Mouse (Mus musculus): Measurements from ENCODE around the gene Srrm1. TPM values are rescaled to one million over a fixed set of nuclear protein-coding genes. Genes with fewer than 3 reads are reported as not detected.
A peak's percentile ranks its signal among the peaks of the same experiment; 100 is the strongest.
"Not testable (repeated sequence)": the region's sequence is repeated elsewhere in the genome, so short reads cannot be mapped to it uniquely, and the experiment has no call there.

Srrm1 gene
- polyA plus RNA-seq, 1 experiment from 2014 or later: 108 TPM

DNA sequence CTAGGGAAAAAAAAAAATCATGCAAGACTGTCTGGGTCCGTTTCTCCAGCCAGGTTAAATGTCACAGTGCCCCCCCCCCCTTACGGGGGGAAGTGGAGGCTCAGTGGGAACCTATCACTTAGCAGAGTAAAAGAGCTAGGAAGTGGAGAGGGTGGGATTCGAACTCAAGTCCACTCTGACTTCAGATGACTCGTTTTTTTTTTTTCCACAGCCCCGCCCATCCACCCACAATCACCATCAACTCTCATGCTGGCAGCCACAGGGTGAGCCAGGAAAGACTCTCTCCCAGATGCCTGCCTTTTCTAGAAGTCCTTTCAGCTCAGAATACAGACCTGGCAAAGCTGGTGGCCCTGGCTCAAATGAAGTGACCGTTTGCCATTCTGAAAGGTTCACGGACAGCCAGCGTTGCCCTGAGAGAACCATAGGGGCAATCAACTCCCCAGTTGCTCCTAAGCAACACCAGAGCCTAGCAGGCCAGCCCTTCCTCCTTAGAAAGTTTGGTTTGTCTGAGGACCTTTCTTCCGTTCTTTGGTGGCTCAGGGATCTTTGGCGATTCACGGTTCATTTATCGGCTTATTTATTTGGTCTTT lies 67.0 kb downstream of the Srrm1 start:
- H3K9ac ChIP-seq (ENCODE audit: low read length): peak overlapping the region; percentile 50; the same call in 1 of the 2 replicates
- no peaks in the 10 kb centered on the region for H3K9me3 ChIP-seq (ENCODE audit: control insufficient read depth, low read length)
- DNase-seq (ENCODE audit: low spot score): no peak

DNA sequence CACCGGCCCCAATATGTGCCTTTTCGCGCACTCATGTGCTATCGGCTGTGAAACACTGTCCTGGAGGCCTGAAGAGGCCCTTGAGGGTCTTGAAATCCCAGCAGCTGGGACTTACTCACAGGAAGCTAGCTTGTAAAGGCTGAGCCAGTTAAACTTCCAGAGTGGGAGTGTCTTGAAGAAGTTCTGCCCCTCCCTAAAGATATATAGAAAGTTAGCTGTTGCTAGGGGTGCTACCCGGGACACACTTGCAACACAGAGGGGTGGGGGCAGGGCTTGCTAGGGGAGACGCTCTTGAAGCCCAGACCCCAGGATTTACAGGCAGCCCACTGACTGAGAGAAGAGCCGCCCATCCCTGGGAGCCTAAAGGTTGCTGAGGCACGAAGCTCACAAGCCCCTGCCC lies 67.7 kb downstream of the Srrm1 start:
- TF ChIP-seq CTCF (IDR thresholded peaks at IDR 0.05; ENCODE audit: low read depth) (no peak), EP300 (optimal IDR thresholded peaks at IDR 0.05) (no peak)
- peaks cover 11% of the 10 kb centered on the region; the same call in 1 of the 2 replicates for H3K4me1 ChIP-seq (replicated peaks; ENCODE audit: control insufficient read depth, insufficient read depth)
- WGBS: 49% methylated on average over 8 of the region's 8 CpGs

More for the DNA sequence above, 67.0 kb downstream of the Srrm1 start:
- TF ChIP-seq CTCF (IDR thresholded peaks at IDR 0.05; ENCODE audit: low read depth) (no peak), EP300 (optimal IDR thresholded peaks at IDR 0.05) (no peak)
- WGBS: 63% methylated on average over 12 of the region's 12 CpGs
- ATAC-seq (ENCODE audit: low FRiP score, low TSS enrichment): no peak
- peak overlapping the region; percentile 89 for H3K27ac ChIP-seq (replicated peaks)
- peaks cover 11% of the 10 kb centered on the region; the same call in 1 of the 2 replicates for H3K4me1 ChIP-seq (replicated peaks; ENCODE audit: control insufficient read depth, insufficient read depth)
- H3K36me3 ChIP-seq (ENCODE audit: control insufficient read depth, insufficient read depth, low read length): no peaks in the 10 kb centered on the region
- H3K27me3 ChIP-seq (ENCODE audit: control insufficient read depth, insufficient read depth, low read length): no peaks in the 10 kb centered on the region
- no peak overlapping the region for H3K4me3 ChIP-seq (ENCODE audit: low read depth, low read length)
- peak overlapping the region; percentile 30; the same call in 1 of the 2 replicates for H3K4me2 ChIP-seq (replicated peaks; ENCODE audit: low read depth)

DNA sequence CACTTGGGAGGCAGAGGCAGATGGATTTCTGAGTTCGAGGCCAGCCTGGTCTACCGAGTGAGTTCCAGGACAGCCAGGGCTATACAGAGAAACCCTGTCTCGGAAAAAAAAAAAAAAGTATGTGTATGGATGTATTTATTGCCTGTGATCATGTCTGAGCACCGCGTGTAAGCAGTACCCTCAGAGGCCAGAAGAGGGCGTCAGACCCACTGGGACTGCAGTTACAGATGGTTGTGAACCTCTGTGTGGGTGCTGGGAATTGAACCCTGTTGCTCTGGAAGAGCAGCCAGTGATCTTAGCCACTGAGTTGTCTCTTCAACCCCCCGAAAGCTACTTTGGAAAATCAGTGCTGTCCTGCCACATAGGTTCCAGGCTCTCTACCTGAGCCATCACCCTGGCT lies 69.2 kb downstream of the Srrm1 start:
- no peak for ATAC-seq (ENCODE audit: low FRiP score, low TSS enrichment)
- TF ChIP-seq EP300 (optimal IDR thresholded peaks at IDR 0.05) (no peak), CTCF (IDR thresholded peaks at IDR 0.05; ENCODE audit: low read depth) (peak; percentile 41)
- Histone ChIP-seq H3K27me3 (ENCODE audit: control insufficient read depth, insufficient read depth, low read length) (no peaks in the 10 kb centered on the region), H3K4me3 (ENCODE audit: low read depth, low read length) (no peak overlapping the region), H3K9me3 (ENCODE audit: control insufficient read depth, low read length) (no peaks in the 10 kb centered on the region), H3K27ac (replicated peaks) (no peak overlapping the region), H3K4me1 (replicated peaks; ENCODE audit: control insufficient read depth, insufficient read depth) (peaks cover 11% of the 10 kb centered on the region; the same call in 1 of the 2 replicates), H3K4me2 (replicated peaks; ENCODE audit: low read depth) (no peak overlapping the region), H3K9ac (ENCODE audit: low read length) (no peak overlapping the region), H3K36me3 (ENCODE audit: control insufficient read depth, insufficient read depth, low read length) (no peaks in the 10 kb centered on the region)
- 92% methylated on average over 7 of the region's 7 CpGs for WGBS
- DNase-seq (ENCODE audit: low spot score): no peak

More for the DNA sequence above, 67.7 kb downstream of the Srrm1 start:
- no peak overlapping the region for H3K4me3 ChIP-seq (ENCODE audit: low read depth, low read length)
- peak overlapping the region; percentile 89; the same call in 1 of the 2 replicates for H3K27ac ChIP-seq (replicated peaks)
- no peaks in the 10 kb centered on the region for H3K9me3 ChIP-seq (ENCODE audit: control insufficient read depth, low read length)
- no peak overlapping the region for H3K9ac ChIP-seq (ENCODE audit: low read length)
- H3K36me3 ChIP-seq (ENCODE audit: control insufficient read depth, insufficient read depth, low read length): no peaks in the 10 kb centered on the region
- peak; percentile 62 for DNase-seq (ENCODE audit: low spot score)
- H3K4me2 ChIP-seq (replicated peaks; ENCODE audit: low read depth): no peak overlapping the region
- H3K27me3 ChIP-seq (ENCODE audit: control insufficient read depth, insufficient read depth, low read length): no peaks in the 10 kb centered on the region
- peak; percentile 67 for ATAC-seq (ENCODE audit: low FRiP score, low TSS enrichment)

DNA sequence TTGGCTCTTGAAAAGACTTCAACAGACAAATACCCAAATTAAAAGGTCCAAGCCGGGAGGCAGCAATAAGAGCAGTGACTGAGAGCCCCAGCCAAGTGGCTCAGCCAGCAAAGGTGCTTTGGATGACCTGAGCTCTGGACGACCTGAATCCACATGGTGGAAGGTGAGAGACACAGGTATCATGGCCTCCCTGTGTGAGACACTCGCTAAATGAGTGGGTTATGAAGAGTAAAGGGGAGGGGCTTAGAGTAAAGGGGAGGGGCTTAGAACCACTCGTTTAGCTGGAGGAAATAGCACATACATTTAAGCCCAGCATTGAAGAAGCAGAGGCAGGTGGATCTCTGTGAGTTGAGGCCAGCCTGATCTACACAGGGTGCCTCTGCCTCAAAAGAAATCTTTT lies 69.7 kb downstream of the Srrm1 start:
- Histone ChIP-seq H3K4me1 (replicated peaks; ENCODE audit: control insufficient read depth, insufficient read depth) (peaks cover 11% of the 10 kb centered on the region; the same call in 1 of the 2 replicates), H3K27me3 (ENCODE audit: control insufficient read depth, insufficient read depth, low read length) (no peaks in the 10 kb centered on the region), H3K4me3 (ENCODE audit: low read depth, low read length) (no peak overlapping the region), H3K4me2 (replicated peaks; ENCODE audit: low read depth) (no peak overlapping the region), H3K9me3 (ENCODE audit: control insufficient read depth, low read length) (no peaks in the 10 kb centered on the region), H3K36me3 (ENCODE audit: control insufficient read depth, insufficient read depth, low read length) (no peaks in the 10 kb centered on the region), H3K27ac (replicated peaks) (no peak overlapping the region), H3K9ac (ENCODE audit: low read length) (no peak overlapping the region)
- no peak for TF ChIP-seq EP300 (optimal IDR thresholded peaks at IDR 0.05)
- TF ChIP-seq CTCF (IDR thresholded peaks at IDR 0.05; ENCODE audit: low read depth): no peak
- 59% methylated on average over 4 of the region's 4 CpGs for WGBS
- ATAC-seq (ENCODE audit: low FRiP score, low TSS enrichment) (no peak), DNase-seq (ENCODE audit: low spot score) (no peak)

DNA sequence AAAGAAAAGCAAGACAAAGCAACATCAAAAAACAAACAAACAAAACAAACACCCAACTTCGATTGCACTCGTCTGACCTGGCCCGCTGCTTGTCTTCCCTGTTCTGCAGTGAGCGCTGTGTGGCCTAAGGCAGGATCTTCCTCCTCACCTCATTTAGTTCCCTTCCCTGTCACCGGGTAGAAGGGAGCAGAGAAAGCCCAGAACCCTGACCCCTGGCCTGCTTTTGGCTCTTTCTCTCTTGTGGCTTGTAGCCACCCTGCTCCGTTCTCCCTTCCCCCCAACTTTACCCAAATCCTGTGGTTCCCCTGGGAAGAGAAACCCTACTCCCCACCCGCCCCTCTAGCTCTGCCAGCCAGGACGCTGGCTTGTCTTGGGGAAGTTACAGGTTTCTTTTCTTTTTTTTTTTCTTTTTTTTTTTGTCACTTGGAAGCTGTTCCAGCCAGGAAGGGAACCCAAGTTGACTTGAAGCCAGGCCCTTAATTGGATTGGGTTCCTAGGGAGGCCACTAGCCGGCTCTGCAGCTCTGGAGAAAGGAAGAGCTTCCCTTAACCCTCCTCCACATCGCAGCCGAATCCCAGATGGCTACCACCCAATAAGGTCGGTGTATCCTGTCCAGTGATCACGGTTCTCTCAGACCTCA lies 70.3 kb downstream of the Srrm1 start:
- no peaks in the 10 kb centered on the region for H3K9me3 ChIP-seq (ENCODE audit: control insufficient read depth, low read length)
- 43% methylated on average over 13 of the region's 13 CpGs for WGBS
- H3K4me2 ChIP-seq (replicated peaks; ENCODE audit: low read depth): no peak overlapping the region
- TF ChIP-seq CTCF (IDR thresholded peaks at IDR 0.05; ENCODE audit: low read depth) (no peak), EP300 (optimal IDR thresholded peaks at IDR 0.05) (no peak)
- peaks cover 11% of the 10 kb centered on the region; the same call in 1 of the 2 replicates for H3K4me1 ChIP-seq (replicated peaks; ENCODE audit: control insufficient read depth, insufficient read depth)
- ATAC-seq (ENCODE audit: low FRiP score, low TSS enrichment) (no peak), DNase-seq (ENCODE audit: low spot score) (no peak)
- H3K4me3 ChIP-seq (ENCODE audit: low read depth, low read length): no peak overlapping the region
- H3K27ac ChIP-seq (replicated peaks): no peak overlapping the region
- H3K36me3 ChIP-seq (ENCODE audit: control insufficient read depth, insufficient read depth, low read length): no peaks in the 10 kb centered on the region
- no peak overlapping the region for H3K9ac ChIP-seq (ENCODE audit: low read length)
- H3K27me3 ChIP-seq (ENCODE audit: control insufficient read depth, insufficient read depth, low read length): no peaks in the 10 kb centered on the region

DNA sequence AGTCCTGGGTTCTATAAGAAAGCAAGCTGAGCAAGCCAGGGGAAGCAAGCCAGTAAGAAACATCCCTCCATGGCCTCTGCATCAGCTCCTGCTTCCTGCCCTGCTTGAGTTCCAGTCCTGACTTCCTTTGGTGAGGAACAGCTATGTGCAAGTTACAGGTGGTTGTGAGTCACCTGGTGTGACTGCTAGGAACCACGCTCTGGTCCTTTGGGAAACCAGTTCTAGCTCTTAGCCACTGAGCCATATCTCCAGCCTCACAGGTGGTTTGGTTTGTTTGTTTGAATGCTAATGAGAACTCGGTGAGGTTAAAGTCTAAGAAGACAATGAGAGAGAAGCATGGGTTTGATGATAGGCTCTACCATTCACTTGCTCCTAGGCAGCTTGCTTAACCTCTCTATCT lies 73.1 kb downstream of the Srrm1 start:
- not testable (repeated sequence) for H3K4me3 ChIP-seq (ENCODE audit: low read depth, low read length); DNase-seq (ENCODE audit: low spot score); H3K27me3 ChIP-seq (ENCODE audit: control insufficient read depth, insufficient read depth, low read length); H3K9me3 ChIP-seq (ENCODE audit: control insufficient read depth, low read length); H3K9ac ChIP-seq (ENCODE audit: low read length); H3K36me3 ChIP-seq (ENCODE audit: control insufficient read depth, insufficient read depth, low read length); H3K4me2 ChIP-seq (replicated peaks; ENCODE audit: low read depth); H3K4me1 ChIP-seq (replicated peaks; ENCODE audit: control insufficient read depth, insufficient read depth); H3K27ac ChIP-seq (replicated peaks)
- 43% methylated on average over 2 of the region's 2 CpGs for WGBS
- ATAC-seq (ENCODE audit: low FRiP score, low TSS enrichment): peak; percentile 29

Data from stomach, postnatal 0 days (tissue).